Mouse (Mus musculus) forebrain, embryonic 13.5 days (tissue): Measurements from ENCODE around the gene Wfdc11. TPM values are rescaled to one million over a fixed set of nuclear protein-coding genes. Genes with fewer than 3 reads are reported as not detected.
"Not testable (repeated sequence)": the region's sequence is repeated elsewhere in the genome, so short reads cannot be mapped to it uniquely, and the experiment has no call there.

Source experiments
- ATAC-seq: fragments of 200-750 bp; cut with Nextera tagmentation; 2 replicates; pipeline ENCODE4 v1.8.0; 2017
- H3K27ac ChIP-seq: fragments of 300-500 bp; sonication (generic); 2 replicates; pipeline ENCODE4 v1.5.1; 2015; ENCODE audit warnings: inconsistent platforms, mild to moderate bottlenecking, moderate library complexity
- H3K27me3 ChIP-seq: fragments of 300-500 bp; sonication (generic); 2 replicates; pipeline ENCODE4 v1.6.1; 2015; ENCODE audit warnings: mild to moderate bottlenecking, inconsistent platforms
- H3K36me3 ChIP-seq: fragments of 300-500 bp; sonication (generic); 2 replicates; pipeline ENCODE4 v1.6.1; 2015; ENCODE audit warnings: mild to moderate bottlenecking, inconsistent platforms; ENCODE audit not compliant: poor library complexity, severe bottlenecking
- H3K4me1 ChIP-seq: fragments of 300-500 bp; sonication (generic); 2 replicates; pipeline ENCODE4 v1.6.1; 2015; ENCODE audit warnings: inconsistent platforms
- H3K4me2 ChIP-seq: fragments of 300-500 bp; sonication (generic); 2 replicates; pipeline ENCODE4 v1.6.1; 2015; ENCODE audit warnings: inconsistent platforms, mild to moderate bottlenecking, moderate library complexity
- H3K4me3 ChIP-seq: fragments of 300-500 bp; sonication (generic); 2 replicates; pipeline ENCODE4 v1.5.1; 2015; ENCODE audit warnings: mild to moderate bottlenecking, inconsistent platforms
- H3K9ac ChIP-seq: fragments of 300-500 bp; sonication (generic); 2 replicates; pipeline ENCODE4 v1.6.1; 2015; ENCODE audit warnings: mild to moderate bottlenecking, inconsistent platforms
- H3K9me3 ChIP-seq: fragments of 300-500 bp; sonication (generic); replicated peaks from 2 replicates; pipeline ENCODE4 v1.6.1; 2016; ENCODE audit warnings: inconsistent platforms
- WGBS: fragments of 180-500 bp; shearing (Covaris S2); methylation state at CpG from one replicate; pipeline ENCODE4 v1.1.7; 2015; 5-methylcytosine and 5-hydroxymethylcytosine counted together
- polyA plus RNA-seq: library from polyadenylated mRNA; unstranded; fragments of >200 nt; fragmentation: Nextera tagmentation; extraction: Ambion mirVana; gene quantifications from 2 replicates; pipeline ENCODE4 v1.2.1, GENCODE M21; 2015

Wfdc11 gene
- not detected in 2 replicates for polyA plus RNA-seq

- Histone ChIP-seq H3K4me2 (no peak within 1 kb of the TSS), H3K27ac (no peak within 1 kb of the TSS), H3K9me3 (no peaks in the 10 kb centered on the region), H3K9ac (no peak within 1 kb of the TSS), H3K36me3 (no peaks in the 10 kb centered on the region), H3K4me1 (0 out of 2 replicates have a peak, but pooled peaks cover 6% of the 10 kb centered on the region), H3K4me3 (no peak within 1 kb of the TSS), H3K27me3 (no peaks in the 10 kb centered on the region)
- WGBS = 87% methylated on average over 7 of the region's 7 CpGs
- no peak for ATAC-seq
Measured at GRCm38 (mm10) chr2:164673987-164674386, at the start of gene Wfdc11. TSS of gene Wfdc11 (minus strand) at chr2:164674087.

- Histone ChIP-seq H3K9ac (no peak overlapping the region), H3K27ac (no peak overlapping the region), H3K27me3 (no peaks in the 10 kb centered on the region; the same call in 1 of the 2 replicates), H3K4me1 (no peaks in the 10 kb centered on the region), H3K4me3 (no peak overlapping the region), H3K36me3 (no peaks in the 10 kb centered on the region), H3K9me3 (no peaks in the 10 kb centered on the region), H3K4me2 (no peak overlapping the region)
- ATAC-seq = no peak
- 62% methylated on average over 4 of the region's 4 CpGs for WGBS
Measured at GRCm38 (mm10) chr2:164723276-164723675, 49.4 kb upstream of the Wfdc11 start.

- not testable (repeated sequence) for H3K4me2 ChIP-seq, H3K9ac ChIP-seq, H3K4me3 ChIP-seq, H3K36me3 ChIP-seq, H3K9me3 ChIP-seq, ATAC-seq, H3K27ac ChIP-seq, H3K27me3 ChIP-seq, H3K4me1 ChIP-seq
- 90% methylated on average over 23 of the region's 23 CpGs for WGBS
Measured at GRCm38 (mm10) chr2:164716194-164716786, 42.4 kb upstream of the Wfdc11 start.

GRCm38 (mm10) chr2:164715005-164715404 lies 41.1 kb upstream of the Wfdc11 start, which contains the start of gene Spint5:
TSS of gene Spint5 (plus strand) at chr2:164715305.
- no peaks in the 10 kb centered on the region for H3K9me3 ChIP-seq
- H3K27ac ChIP-seq = no peak within 1 kb of the TSS
- H3K9ac ChIP-seq = no peak within 1 kb of the TSS
- H3K27me3 ChIP-seq = no peaks in the 10 kb centered on the region
- no peaks in the 10 kb centered on the region for H3K4me1 ChIP-seq
- no peak within 1 kb of the TSS for H3K4me3 ChIP-seq
- H3K4me2 ChIP-seq = no peak within 1 kb of the TSS
- no peaks in the 10 kb centered on the region for H3K36me3 ChIP-seq
- ATAC-seq = no peak
- 85% methylated on average over 6 of the region's 6 CpGs for WGBS

GRCm38 (mm10) chr2:164705991-164706390 lies 32.1 kb upstream of the Wfdc11 start:
- Histone ChIP-seq H3K36me3 (no peaks in the 10 kb centered on the region), H3K27me3 (no peaks in the 10 kb centered on the region), H3K4me1 (no peaks in the 10 kb centered on the region), H3K27ac (no peak overlapping the region), H3K9me3 (no peaks in the 10 kb centered on the region), H3K9ac (no peak overlapping the region), H3K4me3 (no peak overlapping the region), H3K4me2 (no peak overlapping the region)
- WGBS = 88% methylated on average over 14 of the region's 14 CpGs
- no peak for ATAC-seq

GRCm38 (mm10) chr2:164705328-164705727 lies 31.4 kb upstream of the Wfdc11 start:
- no peaks in the 10 kb centered on the region for H3K36me3 ChIP-seq
- no peak overlapping the region for H3K27ac ChIP-seq
- H3K27me3 ChIP-seq = no peaks in the 10 kb centered on the region
- H3K9ac ChIP-seq = no peak overlapping the region
- H3K4me1 ChIP-seq = no peaks in the 10 kb centered on the region
- no peaks in the 10 kb centered on the region for H3K9me3 ChIP-seq
- no peak overlapping the region for H3K4me2 ChIP-seq
- whole genome bisulfite sequencing = 82% methylated on average over 6 of the region's 6 CpGs
- no peak overlapping the region for H3K4me3 ChIP-seq
- no peak for ATAC-seq

GRCm38 (mm10) chr2:164704235-164704634 lies 30.3 kb upstream of the Wfdc11 start:
- Histone ChIP-seq H3K9me3 (no peaks in the 10 kb centered on the region), H3K4me2 (no peak overlapping the region), H3K27me3 (no peaks in the 10 kb centered on the region), H3K27ac (no peak overlapping the region), H3K4me1 (no peaks in the 10 kb centered on the region), H3K9ac (no peak overlapping the region), H3K36me3 (no peaks in the 10 kb centered on the region), H3K4me3 (no peak overlapping the region)
- no peak for ATAC-seq
- 81% methylated on average over 5 of the region's 5 CpGs for WGBS

- Histone ChIP-seq H3K4me2 (no peak overlapping the region), H3K9ac (no peak overlapping the region), H3K27ac (no peak overlapping the region), H3K36me3 (no peaks in the 10 kb centered on the region), H3K4me3 (no peak overlapping the region), H3K9me3 (no peaks in the 10 kb centered on the region), H3K27me3 (no peaks in the 10 kb centered on the region), H3K4me1 (no peaks in the 10 kb centered on the region)
- no peak for ATAC-seq
- WGBS = 91% methylated on average over 5 of the region's 5 CpGs
Measured at GRCm38 (mm10) chr2:164701761-164702160, 27.9 kb upstream of the Wfdc11 start.

- Histone ChIP-seq H3K27ac (no peak overlapping the region), H3K9ac (no peak overlapping the region), H3K36me3 (no peaks in the 10 kb centered on the region), H3K4me3 (no peak overlapping the region), H3K4me2 (no peak overlapping the region), H3K4me1 (no peaks in the 10 kb centered on the region), H3K9me3 (no peaks in the 10 kb centered on the region), H3K27me3 (no peaks in the 10 kb centered on the region)
- 79% methylated on average over 5 of the region's 5 CpGs for WGBS
- no peak for ATAC-seq
Measured at GRCm38 (mm10) chr2:164700959-164701358, 27.1 kb upstream of the Wfdc11 start.

- no peak within 1 kb of the TSS for H3K27ac ChIP-seq
- 76% methylated on average over 4 of the region's 4 CpGs for WGBS
Measured at GRCm38 (mm10) chr2:164698201-164698600, 24.3 kb upstream of the Wfdc11 start, which contains the start of gene Spint4. TSS of gene Spint4 (plus strand) at chr2:164698501.

GRCm38 (mm10) chr2:164684807-164685206 lies 10.9 kb upstream of the Wfdc11 start, which contains the start of gene Wfdc13:
TSS of gene Wfdc13 (plus strand) at chr2:164685107.
- Histone ChIP-seq H3K4me3 (no peak within 1 kb of the TSS), H3K36me3 (no peaks in the 10 kb centered on the region), H3K27ac (no peak within 1 kb of the TSS), H3K9me3 (no peaks in the 10 kb centered on the region), H3K27me3 (no peaks in the 10 kb centered on the region), H3K9ac (no peak within 1 kb of the TSS), H3K4me1 (no peaks in the 10 kb centered on the region), H3K4me2 (no peak within 1 kb of the TSS)
- no peak for ATAC-seq
- 82% methylated on average over 3 of the region's 3 CpGs for WGBS

More at GRCm38 (mm10) chr2:164698201-164698600, 24.3 kb upstream of the Wfdc11 start, which contains the start of gene Spint4:
- Histone ChIP-seq H3K4me3 (no peak within 1 kb of the TSS), H3K9ac (no peak within 1 kb of the TSS), H3K4me1 (no peaks in the 10 kb centered on the region), H3K9me3 (no peaks in the 10 kb centered on the region), H3K36me3 (no peaks in the 10 kb centered on the region), H3K27me3 (0 out of 2 replicates have a peak, but pooled peaks cover 3% of the 10 kb centered on the region), H3K4me2 (no peak within 1 kb of the TSS)
- ATAC-seq = no peak

- H3K27me3 ChIP-seq = no peaks in the 10 kb centered on the region
Measured at GRCm38 (mm10) chr2:164679906-164680305, 6.0 kb upstream of the Wfdc11 start.

More at GRCm38 (mm10) chr2:164679906-164680305, 6.0 kb upstream of the Wfdc11 start:
- H3K9me3 ChIP-seq = no peaks in the 10 kb centered on the region
- H3K4me2 ChIP-seq = no peak overlapping the region
- no peak overlapping the region for H3K9ac ChIP-seq
- H3K4me1 ChIP-seq = 0 out of 2 replicates have a peak, but pooled peaks cover 11% of the 10 kb centered on the region
- no peaks in the 10 kb centered on the region for H3K36me3 ChIP-seq
- ATAC-seq = no peak
- 71% methylated on average over 3 of the region's 3 CpGs for WGBS
- H3K4me3 ChIP-seq = no peak overlapping the region
- H3K27ac ChIP-seq = no peak overlapping the region
